Mouse (Mus musculus): ENCODE results near the gene Dennd5a.

- no peak for TF ChIP-seq RAD21 (IDR thresholded peaks at IDR 0.05; ENCODE audit: low read depth, low read length)
- no peak for TF ChIP-seq POLR2A (IDR thresholded peaks at IDR 0.05; ENCODE audit: control insufficient read depth in 1 of 2, insufficient read depth in 1 of 2, low read depth in 1 of 2, low read length in 2 of 2, poor library complexity in 1 of 2)
- no peak for TF ChIP-seq MAZ (IDR thresholded peaks at IDR 0.05; ENCODE audit: low read depth, low read length)
- no peak for TF ChIP-seq CTCF (IDR thresholded peaks at IDR 0.05 in 2 of 3, conservative IDR thresholded peaks at IDR 0.05 in 1 of 3; ENCODE audit: control insufficient read depth in 1 of 3, insufficient read depth in 1 of 3, low read depth in 2 of 3, low read length in 3 of 3, poor library complexity in 1 of 3, severe bottlenecking in 1 of 3)
- no peak for TF ChIP-seq ZKSCAN1 (IDR thresholded peaks at IDR 0.05; ENCODE audit: low read depth, low read length)
- TF ChIP-seq NELFE (IDR thresholded peaks at IDR 0.05; ENCODE audit: low read depth, low read length): no peak
- no peak for TF ChIP-seq EP300 (IDR thresholded peaks at IDR 0.05; ENCODE audit: low read depth in 1 of 2, low read length in 2 of 2)
- TF ChIP-seq SMC3 (IDR thresholded peaks at IDR 0.05; ENCODE audit: low read depth, low read length): no peak
Measured at GRCm38 (mm10) chr7:109991286-109991685, 31.0 kb upstream of the Dennd5a start.
